Mouse (Mus musculus) lung, postnatal 0 days (tissue): ENCODE measurements at regions not wholly inside any gene's neighbourhood (a gene's known extent, or its start where the extent isn't known, plus 50 kb on each side); places are given as distances from the start of the nearest gene placed in this dataset.

Experiments used
- ATAC-seq: fragments of 200-750 bp; cut with Nextera tagmentation; 2 replicates; pipeline ENCODE4 v1.8.0; 2017; ENCODE audit warnings: moderate library complexity
- DNase-seq: peaks from one replicate; pipeline ENCODE4 v3.0.0-alpha.2; 2016; ENCODE audit warnings: low spot score
- H3K27ac ChIP-seq: fragments of 300-500 bp; sonication (generic); 2 replicates; pipeline ENCODE4 v1.5.1; 2014; ENCODE audit warnings: antibody characterized with exemption, mild to moderate bottlenecking, low read length, mixed read lengths
- H3K27me3 ChIP-seq: fragments of 300-500 bp; sonication (generic); replicated peaks from 2 replicates; pipeline ENCODE4 v1.6.1; 2014; ENCODE audit warnings: low read length, mixed read lengths; ENCODE audit not compliant: insufficient read depth
- H3K36me3 ChIP-seq: fragments of 300-500 bp; sonication (generic); 2 replicates; pipeline ENCODE4 v1.6.1; 2014; ENCODE audit warnings: low read length, mixed read lengths; ENCODE audit not compliant: insufficient read depth
- H3K4me1 ChIP-seq: fragments of 300-500 bp; sonication (generic); 2 replicates; pipeline ENCODE4 v1.6.1; 2014; ENCODE audit warnings: antibody characterized with exemption, low read depth, low read length, mixed read lengths; ENCODE audit not compliant: insufficient read depth
- H3K4me2 ChIP-seq: fragments of 300-500 bp; sonication (generic); replicated peaks from 2 replicates; pipeline ENCODE4 v1.6.1; 2014; ENCODE audit warnings: low read depth, mild to moderate bottlenecking, low read length, moderate library complexity, mixed read lengths
- H3K4me3 ChIP-seq: fragments of 300-500 bp; sonication (generic); 2 replicates; pipeline ENCODE4 v1.5.1; 2014; ENCODE audit warnings: low read depth, low read length
- H3K9ac ChIP-seq: fragments of 300-500 bp; sonication (generic); replicated peaks from 2 replicates; pipeline ENCODE4 v1.6.1; 2014; ENCODE audit warnings: low read depth, mild to moderate bottlenecking
- H3K9me3 ChIP-seq: fragments of 300-500 bp; sonication (generic); 2 replicates; pipeline ENCODE4 v1.6.1; 2016; ENCODE audit warnings: low read length, mixed read lengths
- CTCF ChIP-seq: IDR thresholded peaks from 2 replicates; pipeline ENCODE4 v1.5.1; 2016; ENCODE audit warnings: antibody characterized with exemption, mild to moderate bottlenecking
- EP300 ChIP-seq: IDR thresholded peaks from 2 replicates; pipeline ENCODE4 v1.6.1; 2016; ENCODE audit warnings: antibody characterized with exemption, mild to moderate bottlenecking, control low read depth
- WGBS: fragments of 180-500 bp; shearing (Covaris S2); extraction: QIAGEN DNeasy Blood & Tissue Kit; methylation state at CpG from one replicate; pipeline ENCODE4 v1.1.7; 2014; 5-methylcytosine and 5-hydroxymethylcytosine counted together

DNA sequence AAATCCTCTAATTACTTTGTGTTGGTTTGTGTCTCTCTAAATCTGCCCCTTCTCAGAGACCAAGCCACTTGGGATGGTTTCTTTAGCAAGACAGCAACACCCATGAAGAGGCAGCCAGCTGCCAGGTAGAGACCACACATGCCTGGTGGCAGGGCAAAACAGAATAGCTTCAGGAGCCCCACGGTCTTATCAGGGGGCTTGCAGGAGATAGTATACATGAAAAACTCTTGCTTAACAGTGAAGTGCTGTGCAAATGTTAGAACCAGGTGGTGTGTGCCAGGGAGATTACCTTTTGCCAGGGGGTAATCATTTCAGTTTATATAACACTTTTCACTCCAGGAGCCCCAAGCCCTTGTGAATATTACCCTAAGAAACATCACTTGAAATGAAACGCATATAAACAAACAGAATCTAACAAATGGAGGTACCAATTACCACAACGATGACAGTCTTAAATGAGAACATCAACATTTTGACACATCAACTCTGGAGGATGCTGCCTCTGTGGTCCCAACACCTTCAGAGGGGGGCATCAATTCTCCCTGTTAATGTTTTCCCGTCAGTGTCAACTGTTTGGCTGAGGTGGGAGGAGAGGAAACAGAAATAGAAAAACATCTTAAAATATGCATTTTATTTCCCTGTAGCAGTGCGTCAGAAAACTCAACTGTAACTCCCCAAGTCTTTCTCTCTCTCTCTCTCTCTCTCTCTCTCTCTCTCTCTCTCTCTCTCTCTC lies 56.3 kb upstream of the Rad23b start:
- Histone ChIP-seq H3K9me3 (no peaks in the 10 kb centered on the region), H3K4me2 (no peak overlapping the region), H3K9ac (no peak overlapping the region), H3K27ac (no peak overlapping the region), H3K36me3 (no peaks in the 10 kb centered on the region), H3K4me3 (no peak overlapping the region), H3K4me1 (no peaks in the 10 kb centered on the region), H3K27me3 (no peaks in the 10 kb centered on the region)
- DNase-seq (no peak), ATAC-seq (no peak)
- 7% methylated on average over 5 of the region's 5 CpGs for WGBS
- TF ChIP-seq EP300 (no peak), CTCF (no peak)

DNA sequence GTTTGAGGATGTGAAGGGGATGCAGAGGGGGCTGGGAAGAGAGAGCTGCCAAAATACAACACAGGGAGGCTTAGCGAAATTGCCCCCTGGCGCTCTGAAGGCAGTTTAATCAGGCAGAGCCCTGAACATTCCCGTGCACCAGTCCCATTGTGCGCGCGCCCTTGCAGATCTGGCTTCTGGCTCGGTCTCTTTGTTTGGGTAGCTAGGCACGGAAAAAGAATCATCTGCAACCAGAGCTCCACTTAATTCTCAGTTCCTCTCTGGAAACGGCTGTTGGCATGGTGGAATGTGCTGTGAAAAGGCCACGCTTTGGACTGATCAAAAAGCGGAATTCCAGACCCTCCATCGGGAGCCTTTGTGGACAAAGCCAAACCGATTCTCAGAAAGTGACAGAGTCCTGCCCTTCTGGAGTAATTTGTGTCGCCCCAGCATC lies 55.6 kb upstream of the Rad23b start:
- no peak for ATAC-seq
- no peak overlapping the region for H3K9ac ChIP-seq

DNA sequence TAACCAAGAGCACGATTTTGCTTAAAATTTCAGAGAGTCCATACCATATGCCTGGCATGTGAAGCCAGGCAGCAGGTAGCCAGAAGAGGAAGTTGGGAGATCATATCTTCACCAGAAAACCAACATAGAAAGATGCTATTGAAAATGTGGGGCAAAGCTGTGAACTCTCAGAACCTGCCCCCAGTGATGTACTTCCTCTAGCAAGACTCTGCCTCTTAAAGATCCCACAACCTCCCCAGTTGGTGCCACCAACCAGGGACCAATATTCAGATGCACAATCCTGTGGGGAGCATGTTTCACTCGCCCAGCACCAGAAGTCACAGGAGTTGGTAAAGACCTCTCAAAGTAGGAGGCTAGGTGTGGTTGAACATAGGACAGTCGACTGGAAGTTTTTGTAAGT lies 52.0 kb upstream of the Rad23b start:
- H3K9ac ChIP-seq, result no peak overlapping the region
- H3K4me3 ChIP-seq, result no peak overlapping the region
- no peaks in the 10 kb centered on the region for H3K36me3 ChIP-seq
- no peaks in the 10 kb centered on the region for H3K4me1 ChIP-seq
- H3K27ac ChIP-seq, result no peak overlapping the region
- H3K9me3 ChIP-seq, result no peaks in the 10 kb centered on the region
- WGBS, result 84% methylated on average over 3 of the region's 3 CpGs
- no peaks in the 10 kb centered on the region for H3K27me3 ChIP-seq
- DNase-seq, result no peak
- ATAC-seq, result no peak
- no peak overlapping the region for H3K4me2 ChIP-seq
- TF ChIP-seq CTCF (no peak), EP300 (no peak)

More for the DNA sequence above, 55.6 kb upstream of the Rad23b start:
- Histone ChIP-seq H3K4me2 (peak overlapping the region; percentile 34), H3K27ac (no peak overlapping the region), H3K27me3 (no peaks in the 10 kb centered on the region), H3K9me3 (no peaks in the 10 kb centered on the region), H3K4me1 (no peaks in the 10 kb centered on the region), H3K36me3 (no peaks in the 10 kb centered on the region), H3K4me3 (0 out of 2 replicates have a peak overlapping the region, but pooled peaks have one; percentile 4)
- 3% methylated on average over 14 of the region's 14 CpGs for whole genome bisulfite sequencing
- TF ChIP-seq EP300 (no peak), CTCF (no peak)
- no peak for DNase-seq
